Mouse (Mus musculus) liver, postnatal 0 days (tissue): ENCODE results near the gene Olfr410.

Experiments used
- CTCF ChIP-seq: sonication (generic); IDR thresholded peaks from 2 replicates; pipeline ENCODE4 v1.5.1; 2016; ENCODE audit warnings: antibody characterized with exemption, low read depth
- EP300 ChIP-seq: IDR thresholded peaks from 2 replicates; pipeline ENCODE4 v1.6.1; 2016; ENCODE audit warnings: antibody characterized with exemption, low read depth, mild to moderate bottlenecking

GRCm38 (mm10) chr11:74328781-74329180 is 9.1 kb downstream of the Olfr410 start:
- no peak for TF ChIP-seq CTCF
- TF ChIP-seq EP300 = no peak
